Mouse (Mus musculus) erythroblast, embryonic 14.5 days (primary cell): ENCODE data around the gene Phactr4.

Experiments
- GATA1 ChIP-seq: IDR thresholded peaks from 2 replicates; pipeline ENCODE4 v1.6.1; 2012; ENCODE audit warnings: low read length, inconsistent platforms, mixed read lengths
- TAL1 ChIP-seq: IDR thresholded peaks from 3 replicates; pipeline ENCODE4 v1.6.1; 2012; ENCODE audit warnings: low read length, inconsistent platforms, mixed read lengths

GRCm38 (mm10) chr4:132426021-132426420 lies 3.7 kb upstream of the Phactr4 start:
- TF ChIP-seq GATA1 (no peak), TAL1 (no peak)
